Mouse (Mus musculus): ENCODE results near the gene Srd5a1.

Gene Srd5a1

GRCm38 (mm10) chr13:69537366-69537765 lies 73.9 kb downstream of the Srd5a1 start:
- peak; percentile 14 for DNase-seq

GRCm38 (mm10) chr13:69536021-69536420 lies 75.2 kb downstream of the Srd5a1 start:
- DNase-seq: no peak

GRCm38 (mm10) chr13:69534654-69535551 lies 76.3 kb downstream of the Srd5a1 start:
- peak; percentile 100 for DNase-seq

GRCm38 (mm10) chr13:69534334-69534653 lies 76.9 kb downstream of the Srd5a1 start, which contains the start of gene Tent4a:
Tent4a (minus strand) TSS chr13:69534617.
- DNase-seq: no peak

GRCm38 (mm10) chr13:69533405-69534333 lies 77.6 kb downstream of the Srd5a1 start, which contains the start of gene Nsun2:
Nsun2 (plus strand) TSS chr13:69533746.
- DNase-seq: peak; percentile 76

GRCm38 (mm10) chr13:69532893-69533404 lies 78.3 kb downstream of the Srd5a1 start:
- no peak for DNase-seq

GRCm38 (mm10) chr13:69532101-69532892 lies 78.9 kb downstream of the Srd5a1 start:
- DNase-seq: no peak

GRCm38 (mm10) chr13:69531431-69531830 lies 79.8 kb downstream of the Srd5a1 start:
- DNase-seq: no peak

GRCm38 (mm10) chr13:69530951-69531350 lies 80.3 kb downstream of the Srd5a1 start:
- DNase-seq: no peak

- no peak for DNase-seq
These were observed 81.1 kb downstream of the Srd5a1 start for GRCm38 (mm10) chr13:69530156-69530555.

GRCm38 (mm10) chr13:69528531-69528930 lies 82.7 kb downstream of the Srd5a1 start:
- no peak for DNase-seq

GRCm38 (mm10) chr13:69525867-69526266 lies 85.4 kb downstream of the Srd5a1 start:
- DNase-seq: peak; percentile 72

- no peak for DNase-seq
These were observed 87.1 kb downstream of the Srd5a1 start for GRCm38 (mm10) chr13:69524158-69524530.

All from kidney, postnatal 10 days (tissue).